Mouse (Mus musculus): ENCODE measurements at regions not wholly inside any gene's neighbourhood (a gene's known extent, or its start where the extent isn't known, plus 50 kb on each side); places are given as distances from the start of the nearest gene placed in this dataset.

- no peak for DNase-seq (ENCODE audit: low spot score)
These were observed 81.9 kb upstream of the Vldlr start for GRCm38 (mm10) chr19:27134360-27134759.

GRCm38 (mm10) chr19:27140892-27141291 is 75.4 kb upstream of the Vldlr start:
- no peak for DNase-seq (ENCODE audit: low spot score)

GRCm38 (mm10) chr19:27142181-27142580 is 74.1 kb upstream of the Vldlr start:
- no peak for DNase-seq (ENCODE audit: low spot score)

- no peak for DNase-seq (ENCODE audit: low spot score)
These were observed 68.9 kb upstream of the Vldlr start for GRCm38 (mm10) chr19:27147404-27147803.

- DNase-seq (ENCODE audit: low spot score): no peak
These were observed 68.0 kb upstream of the Vldlr start for GRCm38 (mm10) chr19:27148330-27148729.

- DNase-seq (ENCODE audit: low spot score): no peak
These were observed 66.7 kb upstream of the Vldlr start for GRCm38 (mm10) chr19:27149567-27149966.

- DNase-seq (ENCODE audit: low spot score): peak; percentile 15
These were observed 54.4 kb upstream of the Vldlr start for GRCm38 (mm10) chr19:27161933-27162332.

Data from heart, adult 8-10 months (tissue).